Mouse (Mus musculus): Measurements from ENCODE around the gene Qrich2. TPM values are rescaled to one million over a fixed set of nuclear protein-coding genes. Genes with fewer than 3 reads are reported as not detected.
"Not testable (repeated sequence)": the region's sequence is repeated elsewhere in the genome, so short reads cannot be mapped to it uniquely, and the experiment has no call there.

The Qrich2 gene
- polyA plus RNA-seq, 1 experiment from 2014 or later, result 0.08 TPM

- peak overlapping the region; percentile 41 for H3K27ac ChIP-seq (ENCODE audit: low read length)
Observed at GRCm38 (mm10) chr11:116411582-116411981, 54.5 kb downstream of the Qrich2 start.

GRCm38 (mm10) chr11:116410415-116410814 is 55.6 kb downstream of the Qrich2 start:
- H3K4me1 ChIP-seq (ENCODE audit: control insufficient read depth, insufficient read depth, low read length), result peaks cover 16% of the 10 kb centered on the region
- H3K4me2 ChIP-seq (ENCODE audit: low read length), result peak overlapping the region; percentile 65
- ATAC-seq; H3K9me3 ChIP-seq (replicated peaks; ENCODE audit: control insufficient read depth, low read length, poor library complexity, severe bottlenecking); H3K27ac ChIP-seq (ENCODE audit: low read length); H3K4me3 ChIP-seq (ENCODE audit: low read depth, low read length); H3K36me3 ChIP-seq (ENCODE audit: control insufficient read depth, insufficient read depth, low read length); H3K9ac ChIP-seq (ENCODE audit: low read depth, low read length); H3K27me3 ChIP-seq (ENCODE audit: control insufficient read depth, insufficient read depth, low read depth, low read length): not testable (repeated sequence)
- WGBS, result 86% methylated on average over 4 of the region's 4 CpGs

More at GRCm38 (mm10) chr11:116411582-116411981, 54.5 kb downstream of the Qrich2 start:
- Histone ChIP-seq H3K27me3 (ENCODE audit: control insufficient read depth, insufficient read depth, low read depth, low read length) (no peaks in the 10 kb centered on the region), H3K9me3 (replicated peaks; ENCODE audit: control insufficient read depth, low read length, poor library complexity, severe bottlenecking) (no peaks in the 10 kb centered on the region), H3K4me1 (ENCODE audit: control insufficient read depth, insufficient read depth, low read length) (peaks cover 16% of the 10 kb centered on the region), H3K4me2 (ENCODE audit: low read length) (peak overlapping the region; percentile 65), H3K36me3 (ENCODE audit: control insufficient read depth, insufficient read depth, low read length) (no peaks in the 10 kb centered on the region), H3K9ac (ENCODE audit: low read depth, low read length) (peak overlapping the region; percentile 94), H3K4me3 (ENCODE audit: low read depth, low read length) (peak overlapping the region; percentile 90)
- WGBS, result 4% methylated on average over 6 of the region's 6 CpGs
- ATAC-seq, result no peak

- no peak overlapping the region for H3K9ac ChIP-seq (ENCODE audit: low read depth, low read length)
- H3K9me3 ChIP-seq (replicated peaks; ENCODE audit: control insufficient read depth, low read length, poor library complexity, severe bottlenecking), result no peaks in the 10 kb centered on the region
- 95% methylated on average over 3 of the region's 3 CpGs for WGBS
- no peaks in the 10 kb centered on the region for H3K27me3 ChIP-seq (ENCODE audit: control insufficient read depth, insufficient read depth, low read depth, low read length)
- H3K4me1 ChIP-seq (ENCODE audit: control insufficient read depth, insufficient read depth, low read length), result peaks cover 16% of the 10 kb centered on the region
- ATAC-seq, result no peak
- peaks cover 2% of the 10 kb centered on the region for H3K36me3 ChIP-seq (ENCODE audit: control insufficient read depth, insufficient read depth, low read length)
- H3K4me2 ChIP-seq (ENCODE audit: low read length), result no peak overlapping the region
- H3K27ac ChIP-seq (ENCODE audit: low read length), result no peak overlapping the region
- H3K4me3 ChIP-seq (ENCODE audit: low read depth, low read length), result no peak overlapping the region
Observed at GRCm38 (mm10) chr11:116409008-116409407, 57.0 kb downstream of the Qrich2 start.

- Histone ChIP-seq H3K36me3 (ENCODE audit: control insufficient read depth, insufficient read depth, low read length) (peaks cover 4% of the 10 kb centered on the region), H3K9me3 (replicated peaks; ENCODE audit: control insufficient read depth, low read length, poor library complexity, severe bottlenecking) (no peaks in the 10 kb centered on the region), H3K4me2 (ENCODE audit: low read length) (no peak overlapping the region), H3K27ac (ENCODE audit: low read length) (no peak overlapping the region), H3K9ac (ENCODE audit: low read depth, low read length) (no peak overlapping the region), H3K27me3 (ENCODE audit: control insufficient read depth, insufficient read depth, low read depth, low read length) (no peaks in the 10 kb centered on the region), H3K4me3 (ENCODE audit: low read depth, low read length) (no peak overlapping the region), H3K4me1 (ENCODE audit: control insufficient read depth, insufficient read depth, low read length) (peaks cover 6% of the 10 kb centered on the region)
- no peak for ATAC-seq
- 96% methylated on average over 16 of the region's 16 CpGs for WGBS
Observed at GRCm38 (mm10) chr11:116406231-116406728, 59.8 kb downstream of the Qrich2 start.

GRCm38 (mm10) chr11:116405601-116406000 is 60.4 kb downstream of the Qrich2 start:
- Histone ChIP-seq H3K4me2 (ENCODE audit: low read length) (no peak overlapping the region), H3K9me3 (replicated peaks; ENCODE audit: control insufficient read depth, low read length, poor library complexity, severe bottlenecking) (no peaks in the 10 kb centered on the region), H3K4me3 (ENCODE audit: low read depth, low read length) (no peak overlapping the region), H3K27me3 (ENCODE audit: control insufficient read depth, insufficient read depth, low read depth, low read length) (no peaks in the 10 kb centered on the region), H3K36me3 (ENCODE audit: control insufficient read depth, insufficient read depth, low read length) (peaks cover 4% of the 10 kb centered on the region), H3K4me1 (ENCODE audit: control insufficient read depth, insufficient read depth, low read length) (peaks cover under 1% of the 10 kb centered on the region), H3K27ac (ENCODE audit: low read length) (no peak overlapping the region), H3K9ac (ENCODE audit: low read depth, low read length) (no peak overlapping the region)
- ATAC-seq, result no peak
- WGBS, result 89% methylated on average over 4 of the region's 4 CpGs

GRCm38 (mm10) chr11:116400560-116400959 is 65.5 kb downstream of the Qrich2 start:
- no peak for ATAC-seq
- H3K36me3 ChIP-seq (ENCODE audit: control insufficient read depth, insufficient read depth, low read length), result peaks cover 9% of the 10 kb centered on the region
- WGBS, result 84% methylated on average over 4 of the region's 4 CpGs
- no peak overlapping the region for H3K4me2 ChIP-seq (ENCODE audit: low read length)
- peaks cover 3% of the 10 kb centered on the region; the same call in 1 of the 2 replicates for H3K4me1 ChIP-seq (ENCODE audit: control insufficient read depth, insufficient read depth, low read length)
- no peaks in the 10 kb centered on the region for H3K9me3 ChIP-seq (replicated peaks; ENCODE audit: control insufficient read depth, low read length, poor library complexity, severe bottlenecking)
- no peaks in the 10 kb centered on the region for H3K27me3 ChIP-seq (ENCODE audit: control insufficient read depth, insufficient read depth, low read depth, low read length)
- H3K4me3 ChIP-seq (ENCODE audit: low read depth, low read length), result no peak overlapping the region
- H3K27ac ChIP-seq (ENCODE audit: low read length), result no peak overlapping the region
- no peak overlapping the region for H3K9ac ChIP-seq (ENCODE audit: low read depth, low read length)

- ATAC-seq, result no peak
- WGBS, result 72% methylated on average over 11 of the region's 11 CpGs
- no peaks in the 10 kb centered on the region for H3K27me3 ChIP-seq (ENCODE audit: control insufficient read depth, insufficient read depth, low read depth, low read length)
- H3K4me1 ChIP-seq (ENCODE audit: control insufficient read depth, insufficient read depth, low read length), result peaks cover 3% of the 10 kb centered on the region; the same call in 1 of the 2 replicates
- H3K4me3 ChIP-seq (ENCODE audit: low read depth, low read length), result no peak overlapping the region
- no peaks in the 10 kb centered on the region for H3K9me3 ChIP-seq (replicated peaks; ENCODE audit: control insufficient read depth, low read length, poor library complexity, severe bottlenecking)
- H3K4me2 ChIP-seq (ENCODE audit: low read length), result no peak overlapping the region
- H3K27ac ChIP-seq (ENCODE audit: low read length), result no peak overlapping the region
- H3K36me3 ChIP-seq (ENCODE audit: control insufficient read depth, insufficient read depth, low read length), result peaks cover 8% of the 10 kb centered on the region
- no peak overlapping the region for H3K9ac ChIP-seq (ENCODE audit: low read depth, low read length)
Observed at GRCm38 (mm10) chr11:116398348-116398677, 67.7 kb downstream of the Qrich2 start.

GRCm38 (mm10) chr11:116397517-116398347 is 68.3 kb downstream of the Qrich2 start:
- Histone ChIP-seq H3K9me3 (replicated peaks; ENCODE audit: control insufficient read depth, low read length, poor library complexity, severe bottlenecking) (no peaks in the 10 kb centered on the region), H3K4me3 (ENCODE audit: low read depth, low read length) (no peak overlapping the region), H3K4me2 (ENCODE audit: low read length) (no peak overlapping the region), H3K27me3 (ENCODE audit: control insufficient read depth, insufficient read depth, low read depth, low read length) (no peaks in the 10 kb centered on the region), H3K9ac (ENCODE audit: low read depth, low read length) (no peak overlapping the region), H3K27ac (ENCODE audit: low read length) (no peak overlapping the region), H3K36me3 (ENCODE audit: control insufficient read depth, insufficient read depth, low read length) (peaks cover 8% of the 10 kb centered on the region), H3K4me1 (ENCODE audit: control insufficient read depth, insufficient read depth, low read length) (peaks cover 3% of the 10 kb centered on the region; the same call in 1 of the 2 replicates)
- 83% methylated on average over 8 of the region's 8 CpGs for WGBS
- no peak for ATAC-seq

- Histone ChIP-seq H3K9me3 (replicated peaks; ENCODE audit: control insufficient read depth, low read length, poor library complexity, severe bottlenecking) (no peaks in the 10 kb centered on the region), H3K4me3 (ENCODE audit: low read depth, low read length) (no peak overlapping the region), H3K27me3 (ENCODE audit: control insufficient read depth, insufficient read depth, low read depth, low read length) (no peaks in the 10 kb centered on the region), H3K9ac (ENCODE audit: low read depth, low read length) (no peak overlapping the region), H3K36me3 (ENCODE audit: control insufficient read depth, insufficient read depth, low read length) (peaks cover 8% of the 10 kb centered on the region), H3K27ac (ENCODE audit: low read length) (no peak overlapping the region), H3K4me1 (ENCODE audit: control insufficient read depth, insufficient read depth, low read length) (peaks cover 3% of the 10 kb centered on the region; the same call in 1 of the 2 replicates), H3K4me2 (ENCODE audit: low read length) (no peak overlapping the region)
- no peak for ATAC-seq
- WGBS, result 91% methylated on average over 3 of the region's 3 CpGs
Observed at GRCm38 (mm10) chr11:116396934-116397330, 69.1 kb downstream of the Qrich2 start.
